Mouse (Mus musculus) stomach, postnatal 0 days (tissue): ENCODE results near the gene Il18bp.

Source experiments
- CTCF ChIP-seq: IDR thresholded peaks from 2 replicates; pipeline ENCODE4 v1.5.1; 2016; ENCODE audit warnings: antibody characterized with exemption, low read depth, mild to moderate bottlenecking, moderate library complexity
- EP300 ChIP-seq: optimal IDR thresholded peaks from 2 replicates; pipeline ENCODE3; 2016; ENCODE audit warnings: antibody characterized with exemption

DNA sequence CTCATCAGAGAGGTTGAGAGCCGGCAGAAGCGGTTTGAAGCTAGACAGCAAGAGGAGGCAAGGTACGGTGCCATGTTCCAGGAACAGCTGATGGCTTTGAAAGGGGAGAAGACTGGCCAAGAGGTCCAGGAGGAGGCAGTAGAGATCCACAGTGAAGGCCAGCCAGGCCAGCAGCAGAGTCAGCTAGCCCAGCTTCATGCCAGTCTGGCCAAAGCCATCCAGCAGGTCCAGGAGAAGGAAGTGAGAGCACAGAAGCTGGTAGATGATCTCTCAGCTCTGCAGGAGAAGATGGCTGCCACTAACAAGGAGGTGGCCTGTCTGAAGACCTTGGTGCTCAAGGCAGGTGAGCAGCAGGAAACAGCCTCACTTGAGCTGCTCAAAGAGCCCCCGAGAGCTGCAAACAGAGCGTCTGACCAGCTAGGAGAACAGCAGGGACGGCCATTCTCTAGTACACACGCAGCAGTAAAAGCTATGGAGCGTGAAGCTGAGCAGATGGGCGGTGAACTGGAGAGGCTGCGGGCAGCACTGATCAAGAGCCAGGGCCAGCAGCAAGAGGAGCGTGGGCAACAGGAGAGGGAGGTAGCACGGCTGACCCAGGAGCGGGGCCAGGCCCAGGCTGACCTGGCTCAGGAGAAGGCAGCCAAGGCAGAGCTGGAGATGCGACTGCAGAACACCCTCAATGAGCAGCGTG is 18.9 kb downstream of the Il18bp start:
- no peak for TF ChIP-seq EP300
- TF ChIP-seq CTCF: peak; percentile 23
